In the genomic region with DNA sequence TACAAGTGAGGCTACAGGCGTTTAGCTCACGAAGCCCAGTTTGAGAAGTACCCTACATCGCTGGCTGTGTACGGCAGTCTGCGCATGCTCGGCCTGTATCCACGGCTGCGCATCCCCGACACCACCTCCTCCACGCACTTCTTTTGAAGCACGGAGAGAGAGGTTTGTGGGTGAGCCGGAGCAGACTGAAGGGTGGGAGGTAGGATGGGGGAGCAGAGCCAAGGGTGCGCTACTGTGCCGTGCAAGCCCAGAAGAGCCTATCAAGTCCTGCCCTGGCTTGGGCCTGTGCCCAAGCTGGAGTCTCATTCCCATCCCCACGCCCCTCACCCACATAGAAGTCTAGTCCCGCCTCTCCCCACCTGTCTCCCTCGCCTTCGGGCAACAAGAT, we compare ENCODE assay signal across 1 mouse cellular context.
TF ChIP-seq lines count a peak whose summit lies in the region.

No protein-coding gene starts in this region.

TF ChIP-seq in MEL, 35 proteins besides CTCF, POLR2A, EP300 and RAD21 (continued from another document):
- TF ChIP-seq ZNF384 (IDR thresholded peaks at IDR 0.05; ENCODE audit: low read depth, low read length): no peak
- TF ChIP-seq BHLHE40 (IDR thresholded peaks at IDR 0.05; ENCODE audit: borderline replicate concordance, low read depth, low read length): no peak
- TF ChIP-seq ZMIZ1 (IDR thresholded peaks at IDR 0.05; ENCODE audit: low read depth, low read length): peak; percentile 14; the same call in 1 of the 2 replicates
TF ChIP-seq in MEL: peak in this region for 1.
